In genomic region chr13:49216220-49216552, GRCm38 (mm10) we compare ENCODE assay signal across 8 mouse cellular contexts. TPM values are rescaled to one million over a fixed set of nuclear protein-coding genes. Genes with fewer than 3 reads are reported as not detected.
DNase-seq lines count a peak whose midpoint lies in the region; ATAC-seq and TF ChIP-seq lines count a peak whose summit lies in the region.

No protein-coding gene starts in this region.

- H3K4me1 ChIP-seq in testis, adult 2 months (ENCODE audit: control insufficient read depth, insufficient read depth, low read length), result peaks cover 16% of the 10 kb centered on the region
- peaks cover 37% of the 10 kb centered on the region for H3K4me1 ChIP-seq in liver, embryonic 13.5 days (replicated peaks)

- no peak for TF ChIP-seq CTCF in testis, adult 2 months (IDR thresholded peaks at IDR 0.05; ENCODE audit: control insufficient read depth, insufficient read depth, insufficient replicate concordance, low read depth, low read length)

- no peaks in the 10 kb centered on the region for H3K27me3 ChIP-seq in testis, adult 2 months (ENCODE audit: control insufficient read depth, insufficient read depth, low read length)
- peaks cover 24% of the 10 kb centered on the region for H3K27me3 ChIP-seq in liver, embryonic 13.5 days

- no peaks in the 10 kb centered on the region for H3K9me3 ChIP-seq in liver, embryonic 13.5 days (replicated peaks)

- H3K4me3 ChIP-seq in testis, adult 2 months (ENCODE audit: control insufficient read depth, low read depth, low read length), result peak overlapping the region; percentile 94
- H3K4me3 ChIP-seq in liver, embryonic 13.5 days (replicated peaks), result peak overlapping the region; percentile 68

- no peak for TF ChIP-seq POLR2A in testis, adult 2 months (IDR thresholded peaks at IDR 0.05; ENCODE audit: control insufficient read depth, low read depth, low read length)

- 1% methylated on average over 17 of the region's 17 CpGs for WGBS in liver, embryonic 13.5 days (ENCODE audit: insufficient replicate concordance)

- DNase-seq in cerebellum, adult 11 months, result no peak
- DNase-seq in testis, postnatal 14 days (ENCODE audit: low spot score), result no peak
- DNase-seq in liver, embryonic 13.5 days, result no peak
- DNase-seq in adipocyte (ENCODE audit: low spot score), result no peak
- no peak for DNase-seq in spleen, postnatal 36 days (ENCODE audit: low spot score in 2 of 2)
- no peak for DNase-seq in testis, postnatal 10 days (ENCODE audit: low spot score)

- ATAC-seq in cerebellum, adult (ENCODE audit: insufficient number of reproducible peaks, low FRiP score, low TSS enrichment), result peak; percentile 41
- peak; percentile 71 for ATAC-seq in liver, embryonic 13.5 days (ENCODE audit: low read depth)

- no peaks in the 10 kb centered on the region for H3K36me3 ChIP-seq in testis, adult 2 months (ENCODE audit: control insufficient read depth, insufficient read depth, low read length)
- no peaks in the 10 kb centered on the region for H3K36me3 ChIP-seq in liver, embryonic 13.5 days

- H3K9ac ChIP-seq in liver, embryonic 13.5 days, result peak overlapping the region; percentile 74

- peak overlapping the region; percentile 93 for H3K4me2 ChIP-seq in liver, embryonic 13.5 days

- H3K27ac ChIP-seq in testis, adult 2 months (ENCODE audit: control insufficient read depth, insufficient read depth, low read depth, low read length), result peak overlapping the region; percentile 34
- H3K27ac ChIP-seq in liver, embryonic 13.5 days, result peak overlapping the region; percentile 26; the same call in 1 of the 2 replicates

RNA-seq across cellular contexts. Expression of gene Card19, which starts 0.3 kb away (rescaled TPM):
- 22.0 and 28.9 TPM in 2 replicates for polyA plus RNA-seq in testis, adult 2 months (2012; rRNA removed)
- polyA plus RNA-seq in liver, embryonic 13.5 days (2015; fragmentation: Nextera tagmentation; extraction: Ambion mirVana), result 11.9 and 13.2 TPM in 2 replicates

RNA-seq across cellular contexts. Expression of gene Ninj1, which starts 28.9 kb away (rescaled TPM):
- polyA plus RNA-seq in testis, adult 2 months (2012; rRNA removed), result 30.9 and 41.5 TPM in 2 replicates
- polyA plus RNA-seq in liver, embryonic 13.5 days (2015; fragmentation: Nextera tagmentation; extraction: Ambion mirVana), result 39.7 and 40.0 TPM in 2 replicates

RNA-seq across cellular contexts. Expression of gene Susd3, which starts 32.3 kb away (rescaled TPM):
- 37.7 and 51.3 TPM in 2 replicates for polyA plus RNA-seq in testis, adult 2 months (2012; rRNA removed)
- 1.6 and 1.7 TPM in 2 replicates for polyA plus RNA-seq in liver, embryonic 13.5 days (2015; fragmentation: Nextera tagmentation; extraction: Ambion mirVana)

Comparison
In these comparisons a context has a peak if more than half of its experiments do, and no peak if none do; other contexts are left out.
1. RNA of gene Susd3, which starts 32.3 kb away (polyA plus RNA-seq): 37.7 to 51.3 TPM in testis, adult 2 months; 1.6 to 1.7 TPM in liver, embryonic 13.5 days; every median in the first group is over 10 times any median in the second.